Mouse (Mus musculus) central nervous system, embryonic 11.5 days (tissue): Measurements from ENCODE around the gene Timm8a2. TPM values are rescaled to one million over a fixed set of nuclear protein-coding genes. Genes with fewer than 3 reads are reported as not detected.

Source experiments
- polyA plus RNA-seq: library from polyadenylated mRNA; depleted of rRNA; stranded (reverse); fragments of >200 nt; gene quantifications from 2 replicates; pipeline ENCODE4 v1.2.3, GENCODE M21; 2012; rRNA removed

Timm8a2 gene
- polyA plus RNA-seq, result 0.11 and 0.25 TPM in 2 replicates

DNA sequence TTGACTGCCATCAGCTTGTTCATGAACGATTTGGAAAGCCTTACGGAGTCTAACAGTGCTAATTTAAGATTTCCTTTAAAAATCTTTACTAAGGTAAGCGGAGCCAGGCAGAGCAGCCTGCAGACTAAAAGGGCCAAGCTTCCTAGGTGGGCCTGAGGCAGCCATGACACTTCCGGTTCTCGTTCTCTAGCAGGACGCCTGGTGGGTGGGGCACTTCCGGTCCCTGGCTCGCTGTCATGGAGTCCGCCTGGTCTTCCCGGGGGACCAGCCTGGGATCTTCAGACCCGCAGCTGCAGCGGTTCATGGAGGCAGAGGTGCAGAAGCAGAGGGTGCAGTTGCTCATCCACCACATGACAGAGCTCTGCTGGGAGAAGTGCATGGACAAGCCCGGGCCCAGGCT, at the start of gene Timm8a2:
Timm8a2 (plus strand) TSS at position 224 of the 400 bp plus-strand sequence.

Other genes with a start within 250 kb of the Timm8a2 start
- gene Dock9, start 236.8 kb upstream of the Timm8a2 start, polyA plus RNA-seq, result 8.1 and 10.8 TPM in 2 replicates
- gene Ubac2, start 156.1 kb upstream of the Timm8a2 start, polyA plus RNA-seq, result 29.5 and 37.1 TPM in 2 replicates
- gene Gpr18, start 118.9 kb upstream of the Timm8a2 start, polyA plus RNA-seq, result not detected in 2 replicates
- 0.90 and 1.6 TPM in 2 replicates for gene Gpr183, start 69.5 kb upstream of the Timm8a2 start, polyA plus RNA-seq
- 38.4 and 72.0 TPM in 2 replicates for gene Tm9sf2, start 72.4 kb downstream of the Timm8a2 start, polyA plus RNA-seq
- 18.3 and 26.8 TPM in 2 replicates for gene Clybl, start 147.0 kb downstream of the Timm8a2 start, polyA plus RNA-seq